Mouse (Mus musculus) kidney, postnatal 0 days (tissue): ENCODE data around the gene Zfp609. TPM values are rescaled to one million over a fixed set of nuclear protein-coding genes. Genes with fewer than 3 reads are reported as not detected.

ENCODE experiments used
- ATAC-seq: fragments of 200-750 bp; cut with Nextera tagmentation; replicated peaks from 2 replicates; pipeline ENCODE4 v1.8.0; 2017; ENCODE audit warnings: low read depth, moderate number of reproducible peaks, moderate TSS enrichment, moderate library complexity; ENCODE audit not compliant: low FRiP score
- DNase-seq: peaks from one replicate; pipeline ENCODE4 v3.0.0-alpha.2; 2016; ENCODE audit warnings: low spot score
- H3K27ac ChIP-seq: fragments of 300-500 bp; sonication (generic); 2 replicates; pipeline ENCODE4 v1.5.1; 2014; ENCODE audit warnings: mild to moderate bottlenecking
- H3K27me3 ChIP-seq: fragments of 300-500 bp; sonication (generic); 2 replicates; pipeline ENCODE4 v1.6.1; 2014; ENCODE audit warnings: low read length, mixed read lengths; ENCODE audit not compliant: insufficient read depth
- H3K36me3 ChIP-seq: fragments of 300-500 bp; sonication (generic); 2 replicates; pipeline ENCODE4 v1.6.1; 2014; ENCODE audit warnings: low read length, mixed read lengths; ENCODE audit not compliant: insufficient read depth
- H3K4me1 ChIP-seq: fragments of 300-500 bp; sonication (generic); replicated peaks from 2 replicates; pipeline ENCODE4 v1.6.1; 2014; ENCODE audit warnings: antibody characterized with exemption, low read length, mixed read lengths; ENCODE audit not compliant: insufficient read depth
- H3K4me2 ChIP-seq: fragments of 300-500 bp; sonication (generic); 2 replicates; pipeline ENCODE4 v1.6.1; 2014; ENCODE audit warnings: mild to moderate bottlenecking, low read length, moderate library complexity, mixed read lengths
- H3K4me3 ChIP-seq: fragments of 300-500 bp; sonication (generic); replicated peaks from 2 replicates; pipeline ENCODE4 v1.5.1; 2014; ENCODE audit warnings: low read depth, low read length
- H3K9ac ChIP-seq: fragments of 300-500 bp; sonication (generic); 2 replicates; pipeline ENCODE4 v1.6.1; 2014; ENCODE audit warnings: low read depth, low read length
- H3K9me3 ChIP-seq: fragments of 300-500 bp; sonication (generic); replicated peaks from 2 replicates; pipeline ENCODE4 v1.6.1; 2016; ENCODE audit warnings: low read length, inconsistent platforms, mixed read lengths
- CTCF ChIP-seq: IDR thresholded peaks from 2 replicates; pipeline ENCODE4 v1.5.1; 2016; ENCODE audit warnings: antibody characterized with exemption, low read depth, mild to moderate bottlenecking, moderate library complexity
- WGBS: fragments of 180-500 bp; shearing (Covaris S2); extraction: QIAGEN DNeasy Blood & Tissue Kit; methylation state at CpG from one replicate; pipeline ENCODE4 v1.1.7; 2014; 5-methylcytosine and 5-hydroxymethylcytosine counted together
- polyA plus RNA-seq: library from polyadenylated mRNA; unstranded; fragments of >200 nt; fragmentation: Nextera tagmentation; extraction: Ambion mirVana; gene quantifications from 2 replicates; pipeline ENCODE4 v1.2.1, GENCODE M21; 2015

The Zfp609 gene
- polyA plus RNA-seq, 1 experiment from 2014 or later, result 5.0 TPM

DNA sequence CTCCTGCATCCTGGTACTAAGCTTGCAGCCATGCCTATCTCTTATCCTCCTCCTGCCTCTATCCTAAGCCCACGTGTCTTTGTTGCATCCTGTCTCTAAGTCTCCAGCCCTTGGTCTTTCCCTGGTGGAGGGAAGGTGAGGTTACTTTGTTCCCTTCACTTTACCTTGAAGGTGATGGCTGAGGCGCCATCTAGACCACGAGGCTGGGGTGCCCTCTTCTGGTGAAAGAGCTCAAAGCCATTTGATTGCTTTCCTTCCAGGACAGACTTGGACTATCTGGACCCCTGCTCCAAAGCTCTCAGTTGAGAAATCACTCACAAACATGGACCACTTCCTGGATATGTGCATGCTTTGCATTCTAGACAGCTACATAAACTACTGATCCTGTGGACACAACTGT is 163.2 kb downstream of the Zfp609 start:
- H3K4me2 ChIP-seq, result no peak overlapping the region
- H3K4me1 ChIP-seq, result no peaks in the 10 kb centered on the region
- 0 out of 2 replicates have a peak, but pooled peaks have one; percentile 38 for ATAC-seq
- no peaks in the 10 kb centered on the region for H3K27me3 ChIP-seq
- no peaks in the 10 kb centered on the region for H3K9me3 ChIP-seq
- H3K4me3 ChIP-seq, result no peak overlapping the region
- no peaks in the 10 kb centered on the region for H3K36me3 ChIP-seq
- peak; percentile 72 for DNase-seq
- no peak overlapping the region for H3K27ac ChIP-seq
- peak; percentile 96 for TF ChIP-seq CTCF
- H3K9ac ChIP-seq, result no peak overlapping the region
- WGBS, result 3% methylated on average over 3 of the region's 3 CpGs

DNA sequence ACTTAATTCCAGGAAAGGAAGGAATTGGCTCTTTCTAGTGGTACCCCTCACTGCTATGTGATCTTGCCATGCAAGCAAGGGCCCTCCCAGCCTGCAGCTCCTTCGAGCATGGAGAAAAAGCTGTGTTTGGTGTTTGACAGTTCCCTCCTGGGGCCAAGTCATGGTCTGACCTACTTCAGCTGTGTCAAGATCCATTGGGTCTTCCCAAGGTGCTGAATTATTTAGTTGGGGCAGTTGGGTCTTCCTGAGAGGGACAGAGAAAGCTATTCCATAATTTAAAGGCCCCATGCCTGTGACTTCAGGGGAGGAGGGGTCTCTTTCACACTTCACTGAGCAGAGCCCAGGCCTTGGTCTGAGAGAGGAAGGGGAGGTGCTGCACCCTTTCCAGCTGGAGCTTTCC is 165.9 kb downstream of the Zfp609 start:
- no peaks in the 10 kb centered on the region for H3K27me3 ChIP-seq
- no peak overlapping the region for H3K27ac ChIP-seq
- no peak overlapping the region for H3K4me3 ChIP-seq
- no peak for TF ChIP-seq CTCF
- DNase-seq (no peak), ATAC-seq (no peak)
- no peak overlapping the region for H3K9ac ChIP-seq
- WGBS, result 35% methylated on average over 1 of the region's 1 CpGs
- no peak overlapping the region for H3K4me2 ChIP-seq
- H3K9me3 ChIP-seq, result no peaks in the 10 kb centered on the region
- no peaks in the 10 kb centered on the region for H3K36me3 ChIP-seq
- no peaks in the 10 kb centered on the region for H3K4me1 ChIP-seq

DNA sequence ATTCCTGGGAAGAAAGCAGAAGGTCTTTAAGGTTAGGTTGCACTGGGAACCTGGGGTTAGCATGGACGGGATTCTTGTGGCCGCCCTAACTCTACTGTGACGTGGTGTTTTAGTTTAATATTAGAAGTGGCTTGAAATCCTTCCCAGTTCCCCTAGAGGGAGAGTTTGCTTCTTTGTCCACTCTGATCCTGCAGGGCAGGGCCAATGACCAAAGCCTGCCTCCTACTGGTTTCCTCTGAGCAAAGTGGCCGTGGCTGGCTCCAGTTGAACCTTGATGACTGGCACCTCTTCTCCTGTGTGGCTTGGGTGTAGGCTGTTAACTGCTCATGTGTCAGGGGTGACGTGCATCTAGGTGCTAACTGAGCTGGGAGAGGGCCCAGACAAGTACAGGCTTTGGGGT is 166.3 kb downstream of the Zfp609 start:
- peak; percentile 50; the same call in 1 of the 2 replicates for ATAC-seq
- no peaks in the 10 kb centered on the region for H3K27me3 ChIP-seq
- no peak overlapping the region for H3K9ac ChIP-seq
- H3K4me2 ChIP-seq, result no peak overlapping the region
- H3K4me3 ChIP-seq, result no peak overlapping the region
- H3K27ac ChIP-seq, result no peak overlapping the region
- no peaks in the 10 kb centered on the region for H3K36me3 ChIP-seq
- DNase-seq, result peak; percentile 74
- no peaks in the 10 kb centered on the region for H3K9me3 ChIP-seq
- no peaks in the 10 kb centered on the region for H3K4me1 ChIP-seq
- peak; percentile 74 for TF ChIP-seq CTCF
- WGBS, result 56% methylated on average over 5 of the region's 5 CpGs

DNA sequence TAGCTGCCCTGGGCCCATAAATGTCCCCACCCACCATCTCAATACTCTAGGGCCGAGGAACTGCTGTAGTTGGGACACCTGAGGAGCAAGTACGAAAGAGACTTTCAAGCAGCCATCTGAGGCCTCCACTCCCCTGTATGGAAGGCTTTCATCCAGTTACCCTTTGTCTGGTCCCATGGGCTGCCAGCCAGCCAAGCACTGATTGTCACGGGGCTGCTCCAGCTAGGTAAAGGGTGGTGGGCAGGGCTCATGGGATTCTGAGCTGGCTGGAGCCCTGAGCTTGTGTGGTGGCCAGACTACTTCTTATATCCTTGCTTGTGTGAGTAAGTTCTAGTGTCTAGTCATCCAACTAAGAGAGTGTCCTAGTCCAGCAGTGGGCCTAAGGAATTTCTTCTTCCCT is 170.1 kb downstream of the Zfp609 start:
- DNase-seq (no peak), ATAC-seq (no peak)
- H3K4me1 ChIP-seq, result no peaks in the 10 kb centered on the region
- H3K9ac ChIP-seq, result no peak overlapping the region
- no peak for TF ChIP-seq CTCF
- no peaks in the 10 kb centered on the region for H3K36me3 ChIP-seq
- H3K4me3 ChIP-seq, result no peak overlapping the region
- no peak overlapping the region for H3K4me2 ChIP-seq
- WGBS, result 89% methylated on average over 3 of the region's 3 CpGs
- no peak overlapping the region for H3K27ac ChIP-seq
- H3K9me3 ChIP-seq, result no peaks in the 10 kb centered on the region
- H3K27me3 ChIP-seq, result no peaks in the 10 kb centered on the region

DNA sequence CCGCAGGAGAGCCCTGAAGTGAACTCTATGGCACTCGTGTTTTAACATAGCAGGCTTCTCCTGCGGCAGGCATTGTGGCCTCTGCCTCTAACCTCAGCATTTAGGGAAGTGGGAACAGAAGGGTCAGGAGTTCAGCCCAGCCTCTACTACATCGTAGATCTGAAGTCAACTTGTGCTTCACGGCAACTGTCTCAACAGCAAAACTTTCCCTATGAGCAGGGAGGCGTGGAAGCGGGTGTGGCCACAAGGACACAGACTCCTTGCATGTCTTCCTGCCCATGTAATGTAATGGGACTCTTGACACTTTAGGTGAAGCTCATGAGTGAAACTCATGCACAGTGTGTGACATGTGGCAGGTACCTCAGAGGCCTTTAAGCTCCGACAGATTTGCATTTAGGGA is 171.8 kb downstream of the Zfp609 start:
- Histone ChIP-seq H3K27me3 (no peaks in the 10 kb centered on the region), H3K4me3 (no peak overlapping the region), H3K9ac (no peak overlapping the region), H3K9me3 (no peaks in the 10 kb centered on the region), H3K4me2 (no peak overlapping the region), H3K27ac (no peak overlapping the region), H3K36me3 (no peaks in the 10 kb centered on the region), H3K4me1 (no peaks in the 10 kb centered on the region)
- TF ChIP-seq CTCF, result no peak
- WGBS, result 75% methylated on average over 8 of the region's 8 CpGs
- DNase-seq, result no peak
- ATAC-seq, result no peak

DNA sequence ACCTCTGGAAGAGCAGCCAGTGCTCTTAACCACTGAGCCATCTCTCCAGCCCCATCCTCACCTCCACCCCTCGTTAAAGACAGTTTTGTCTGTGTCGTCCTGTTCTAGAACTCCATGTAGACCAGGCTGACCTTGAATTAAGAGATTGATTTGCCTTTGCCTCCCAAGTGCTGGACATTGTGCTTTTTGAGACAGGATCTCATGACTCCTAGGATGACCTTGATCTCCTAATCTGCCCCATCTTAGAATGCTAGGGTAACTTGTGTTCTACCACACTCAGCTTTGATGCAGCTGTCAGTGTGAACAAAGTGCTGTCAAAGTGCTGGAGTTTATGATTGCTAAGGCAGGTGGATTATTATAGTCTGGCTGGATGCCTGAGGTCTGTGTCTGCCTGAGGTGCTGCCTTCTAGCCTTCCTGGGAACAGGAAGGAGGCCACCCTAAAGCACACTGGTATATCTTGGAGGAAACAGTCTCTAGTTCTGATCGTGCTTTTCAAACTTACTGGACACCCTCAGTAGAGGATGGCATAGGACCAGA is 172.6 kb downstream of the Zfp609 start:
- Histone ChIP-seq H3K9ac (no peak overlapping the region), H3K4me3 (no peak overlapping the region), H3K9me3 (no peaks in the 10 kb centered on the region), H3K4me1 (no peaks in the 10 kb centered on the region; the same call in 1 of the 2 replicates), H3K36me3 (no peaks in the 10 kb centered on the region), H3K4me2 (no peak overlapping the region), H3K27me3 (no peaks in the 10 kb centered on the region), H3K27ac (no peak overlapping the region)
- DNase-seq (no peak), ATAC-seq (no peak)
- WGBS, result 83% methylated on average over 3 of the region's 3 CpGs
- no peak for TF ChIP-seq CTCF

DNA sequence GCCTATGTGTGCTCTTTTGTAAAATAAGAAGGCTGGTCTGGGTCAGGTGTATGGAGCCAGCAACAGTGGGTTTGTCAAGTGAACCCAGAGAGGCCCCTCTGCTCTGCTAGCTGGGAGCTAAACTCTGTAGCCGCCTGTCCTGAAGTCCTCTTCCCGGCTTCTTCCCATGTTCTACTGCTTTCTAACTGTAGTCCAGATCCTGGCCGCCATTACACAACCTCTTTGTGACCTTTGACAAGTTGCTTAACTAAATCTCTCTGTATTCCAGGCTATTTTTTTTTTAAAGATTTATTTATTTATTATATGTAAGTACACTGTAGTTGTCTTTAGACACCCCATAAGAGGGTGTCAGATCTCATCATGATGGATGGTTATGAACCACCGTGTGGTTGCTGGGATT is 173.6 kb downstream of the Zfp609 start:
- H3K36me3 ChIP-seq, result no peaks in the 10 kb centered on the region
- H3K4me3 ChIP-seq, result no peak overlapping the region
- ATAC-seq, result no peak
- no peak overlapping the region for H3K9ac ChIP-seq
- no peak for DNase-seq
- TF ChIP-seq CTCF, result no peak
- H3K9me3 ChIP-seq, result no peaks in the 10 kb centered on the region
- H3K4me1 ChIP-seq, result no peaks in the 10 kb centered on the region; the same call in 1 of the 2 replicates
- 84% methylated on average over 4 of the region's 4 CpGs for WGBS
- H3K27ac ChIP-seq, result no peak overlapping the region
- no peaks in the 10 kb centered on the region for H3K27me3 ChIP-seq
- no peak overlapping the region for H3K4me2 ChIP-seq
